Mouse (Mus musculus): ENCODE data around the gene Pmvk. TPM values are rescaled to one million over a fixed set of nuclear protein-coding genes. Genes with fewer than 3 reads are reported as not detected.

The Pmvk gene
- polyA plus RNA-seq, 1 experiment from 2014 or later: 84.4 TPM

- WGBS: 0% methylated on average over 20 of the region's 20 CpGs
- peak; percentile 91 for DNase-seq (ENCODE audit: low spot score)
- no peaks in the 10 kb centered on the region for H3K27me3 ChIP-seq (replicated peaks; ENCODE audit: control insufficient read depth, insufficient read depth, low read length)
These were observed 36.5 kb upstream of the Pmvk start for GRCm38 (mm10) chr3:89417840-89418169.

GRCm38 (mm10) chr3:89418170-89418860 is 36.0 kb upstream of the Pmvk start, which contains the start of the genes Cks1b and Shc1:
TSS of gene Cks1b (minus strand) at chr3:89418383.
TSS of gene Shc1 (plus strand) at chr3:89418443.
- peaks cover 20% of the 10 kb centered on the region for H3K4me1 ChIP-seq (ENCODE audit: control insufficient read depth, insufficient read depth, low read length)

More at GRCm38 (mm10) chr3:89417840-89418169, 36.5 kb upstream of the Pmvk start:
- Histone ChIP-seq H3K36me3 (ENCODE audit: control insufficient read depth, insufficient read depth, low read length) (peaks cover 23% of the 10 kb centered on the region), H3K9me3 (replicated peaks; ENCODE audit: control insufficient read depth, low read length) (no peaks in the 10 kb centered on the region), H3K27ac (ENCODE audit: low read depth, low read length) (peak overlapping the region; percentile 46), H3K4me1 (ENCODE audit: control insufficient read depth, insufficient read depth, low read length) (peaks cover 20% of the 10 kb centered on the region), H3K4me2 (ENCODE audit: low read length) (peak overlapping the region; percentile 81), H3K9ac (ENCODE audit: low read length) (peak overlapping the region; percentile 64), H3K4me3 (ENCODE audit: low read depth, low read length) (peak overlapping the region; percentile 48)
- peak; percentile 66 for ATAC-seq

GRCm38 (mm10) chr3:89418861-89419250 is 35.5 kb upstream of the Pmvk start:
- Histone ChIP-seq H3K9me3 (replicated peaks; ENCODE audit: control insufficient read depth, low read length) (no peaks in the 10 kb centered on the region), H3K4me2 (ENCODE audit: low read length) (peak overlapping the region; percentile 81), H3K4me3 (ENCODE audit: low read depth, low read length) (peak overlapping the region; percentile 48), H3K9ac (ENCODE audit: low read length) (peak overlapping the region; percentile 66), H3K27me3 (replicated peaks; ENCODE audit: control insufficient read depth, insufficient read depth, low read length) (no peaks in the 10 kb centered on the region), H3K27ac (ENCODE audit: low read depth, low read length) (peak overlapping the region; percentile 67), H3K36me3 (ENCODE audit: control insufficient read depth, insufficient read depth, low read length) (peaks cover 21% of the 10 kb centered on the region), H3K4me1 (ENCODE audit: control insufficient read depth, insufficient read depth, low read length) (peaks cover 20% of the 10 kb centered on the region)
- DNase-seq (ENCODE audit: low spot score) (no peak), ATAC-seq (peak; percentile 13)
- under 1% methylated on average over 16 of the region's 16 CpGs for WGBS

More at GRCm38 (mm10) chr3:89418170-89418860, 36.0 kb upstream of the Pmvk start, which contains the start of the genes Cks1b and Shc1:
- no peaks in the 10 kb centered on the region for H3K9me3 ChIP-seq (replicated peaks; ENCODE audit: control insufficient read depth, low read length)
- H3K4me2 ChIP-seq (ENCODE audit: low read length): peak within 1 kb of the TSS; percentile 81
- H3K36me3 ChIP-seq (ENCODE audit: control insufficient read depth, insufficient read depth, low read length): peaks cover 23% of the 10 kb centered on the region
- peak within 1 kb of the TSS; percentile 48 for H3K4me3 ChIP-seq (ENCODE audit: low read depth, low read length)
- DNase-seq (ENCODE audit: low spot score) (peak; percentile 100), ATAC-seq (peak; percentile 95)
- H3K27ac ChIP-seq (ENCODE audit: low read depth, low read length): peak within 1 kb of the TSS; percentile 67
- H3K27me3 ChIP-seq (replicated peaks; ENCODE audit: control insufficient read depth, insufficient read depth, low read length): no peaks in the 10 kb centered on the region
- WGBS: under 1% methylated on average over 39 of the region's 39 CpGs
- peak within 1 kb of the TSS; percentile 66 for H3K9ac ChIP-seq (ENCODE audit: low read length)

- 4% methylated on average over 9 of the region's 9 CpGs for WGBS
- DNase-seq (ENCODE audit: low spot score) (peak; percentile 39), ATAC-seq (no peak)
- Histone ChIP-seq H3K36me3 (ENCODE audit: control insufficient read depth, insufficient read depth, low read length) (peaks cover 15% of the 10 kb centered on the region), H3K4me2 (ENCODE audit: low read length) (peak overlapping the region; percentile 81), H3K4me3 (ENCODE audit: low read depth, low read length) (peak overlapping the region; percentile 48), H3K9ac (ENCODE audit: low read length) (peak overlapping the region; percentile 66), H3K4me1 (ENCODE audit: control insufficient read depth, insufficient read depth, low read length) (peaks cover 20% of the 10 kb centered on the region), H3K9me3 (replicated peaks; ENCODE audit: control insufficient read depth, low read length) (no peaks in the 10 kb centered on the region), H3K27me3 (replicated peaks; ENCODE audit: control insufficient read depth, insufficient read depth, low read length) (no peaks in the 10 kb centered on the region), H3K27ac (ENCODE audit: low read depth, low read length) (0 out of 2 replicates have a peak overlapping the region, but pooled peaks have one; percentile 33)
These were observed 34.8 kb upstream of the Pmvk start for GRCm38 (mm10) chr3:89419571-89419970.

GRCm38 (mm10) chr3:89419981-89420380 is 34.4 kb upstream of the Pmvk start:
- Histone ChIP-seq H3K27ac (ENCODE audit: low read depth, low read length) (0 out of 2 replicates have a peak overlapping the region, but pooled peaks have one; percentile 33), H3K4me2 (ENCODE audit: low read length) (peak overlapping the region; percentile 81), H3K9me3 (replicated peaks; ENCODE audit: control insufficient read depth, low read length) (no peaks in the 10 kb centered on the region), H3K36me3 (ENCODE audit: control insufficient read depth, insufficient read depth, low read length) (peaks cover 12% of the 10 kb centered on the region), H3K4me3 (ENCODE audit: low read depth, low read length) (peak overlapping the region; percentile 48), H3K9ac (ENCODE audit: low read length) (peak overlapping the region; percentile 66; the same call in 1 of the 2 replicates), H3K27me3 (replicated peaks; ENCODE audit: control insufficient read depth, insufficient read depth, low read length) (no peaks in the 10 kb centered on the region), H3K4me1 (ENCODE audit: control insufficient read depth, insufficient read depth, low read length) (peaks cover 20% of the 10 kb centered on the region)
- DNase-seq (ENCODE audit: low spot score) (no peak), ATAC-seq (no peak)
- WGBS: 39% methylated on average over 3 of the region's 3 CpGs

GRCm38 (mm10) chr3:89420421-89420820 is 33.9 kb upstream of the Pmvk start:
- Histone ChIP-seq H3K9me3 (replicated peaks; ENCODE audit: control insufficient read depth, low read length) (no peaks in the 10 kb centered on the region), H3K4me3 (ENCODE audit: low read depth, low read length) (no peak overlapping the region), H3K4me2 (ENCODE audit: low read length) (no peak overlapping the region), H3K9ac (ENCODE audit: low read length) (no peak overlapping the region), H3K36me3 (ENCODE audit: control insufficient read depth, insufficient read depth, low read length) (peaks cover 13% of the 10 kb centered on the region; the same call in 1 of the 2 replicates), H3K27ac (ENCODE audit: low read depth, low read length) (no peak overlapping the region), H3K27me3 (replicated peaks; ENCODE audit: control insufficient read depth, insufficient read depth, low read length) (no peaks in the 10 kb centered on the region), H3K4me1 (ENCODE audit: control insufficient read depth, insufficient read depth, low read length) (peaks cover 20% of the 10 kb centered on the region)
- ATAC-seq (no peak), DNase-seq (ENCODE audit: low spot score) (no peak)
- WGBS: 86% methylated on average over 2 of the region's 2 CpGs

- H3K27ac ChIP-seq (ENCODE audit: low read depth, low read length): no peak overlapping the region
- H3K27me3 ChIP-seq (replicated peaks; ENCODE audit: control insufficient read depth, insufficient read depth, low read length): no peaks in the 10 kb centered on the region
- ATAC-seq: no peak; the same call in 1 of the 2 replicates
These were observed 33.2 kb upstream of the Pmvk start for GRCm38 (mm10) chr3:89421002-89421774.

GRCm38 (mm10) chr3:89421810-89422473 is 32.4 kb upstream of the Pmvk start:
- ATAC-seq: no peak
- 0 out of 2 replicates have a peak, but pooled peaks cover 7% of the 10 kb centered on the region for H3K36me3 ChIP-seq (ENCODE audit: control insufficient read depth, insufficient read depth, low read length)
- no peak overlapping the region for H3K27ac ChIP-seq (ENCODE audit: low read depth, low read length)
- no peaks in the 10 kb centered on the region for H3K9me3 ChIP-seq (replicated peaks; ENCODE audit: control insufficient read depth, low read length)
- no peak for DNase-seq (ENCODE audit: low spot score)
- peak overlapping the region; percentile 42 for H3K4me2 ChIP-seq (ENCODE audit: low read length)
- peak overlapping the region; percentile 25 for H3K4me3 ChIP-seq (ENCODE audit: low read depth, low read length)
- H3K4me1 ChIP-seq (ENCODE audit: control insufficient read depth, insufficient read depth, low read length): peaks cover 17% of the 10 kb centered on the region
- peak overlapping the region; percentile 66 for H3K9ac ChIP-seq (ENCODE audit: low read length)
- 5% methylated on average over 22 of the region's 22 CpGs for WGBS
- no peaks in the 10 kb centered on the region for H3K27me3 ChIP-seq (replicated peaks; ENCODE audit: control insufficient read depth, insufficient read depth, low read length)

More at GRCm38 (mm10) chr3:89421002-89421774, 33.2 kb upstream of the Pmvk start:
- DNase-seq (ENCODE audit: low spot score): peak; percentile 58
- 4% methylated on average over 11 of the region's 11 CpGs for WGBS
- Histone ChIP-seq H3K9ac (ENCODE audit: low read length) (peak overlapping the region; percentile 66; the same call in 1 of the 2 replicates), H3K4me2 (ENCODE audit: low read length) (peak overlapping the region; percentile 42), H3K4me1 (ENCODE audit: control insufficient read depth, insufficient read depth, low read length) (peaks cover 20% of the 10 kb centered on the region), H3K36me3 (ENCODE audit: control insufficient read depth, insufficient read depth, low read length) (peaks cover 9% of the 10 kb centered on the region; the same call in 1 of the 2 replicates), H3K9me3 (replicated peaks; ENCODE audit: control insufficient read depth, low read length) (no peaks in the 10 kb centered on the region), H3K4me3 (ENCODE audit: low read depth, low read length) (peak overlapping the region; percentile 25)
